Mouse (Mus musculus): ENCODE results near the gene Emilin2.

Emilin2 gene

DNA sequence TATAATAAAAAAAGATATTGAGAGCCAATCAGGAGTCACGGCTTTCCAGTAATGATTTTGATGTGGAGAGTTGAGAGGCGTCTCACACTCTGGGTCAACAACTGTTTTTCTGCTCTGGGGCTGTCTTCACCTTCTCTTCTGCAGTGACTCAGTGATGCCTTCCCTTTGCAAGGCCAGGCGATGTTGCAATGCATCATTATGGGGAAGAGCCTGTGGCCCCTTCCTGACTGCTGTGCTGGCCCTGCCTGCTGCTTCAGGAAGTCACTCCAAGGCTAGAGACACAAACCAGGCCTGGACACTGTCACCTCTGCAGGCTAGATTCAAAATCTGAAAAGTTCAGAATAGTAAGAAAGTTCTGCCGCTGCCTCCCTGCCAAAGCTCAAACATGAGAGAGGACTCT is 11.9 kb downstream of the Emilin2 start:
- DNase-seq: peak; percentile 97

DNA sequence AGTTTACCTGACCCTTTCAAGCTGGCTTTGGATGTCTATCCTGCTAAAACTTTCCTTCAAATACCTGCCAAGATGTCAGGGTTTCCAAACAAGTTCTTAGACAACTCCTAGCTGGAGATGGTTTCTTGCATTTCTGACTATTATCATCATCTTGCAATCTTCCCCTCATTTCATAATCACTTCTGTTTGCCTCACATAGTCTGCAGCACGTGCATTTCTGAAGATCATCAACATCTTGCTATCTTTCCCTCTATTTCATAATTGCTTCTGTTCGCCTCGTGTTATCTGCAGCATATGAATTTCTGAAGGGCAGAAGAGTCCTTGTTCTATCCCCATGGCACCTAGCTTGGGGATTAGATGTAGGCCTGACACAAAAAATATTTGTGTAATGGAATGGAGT is 17.2 kb downstream of the Emilin2 start:
- peak; percentile 36 for DNase-seq

- peak; percentile 92 for DNase-seq
These were observed 18.9 kb downstream of the Emilin2 start for GRCm38 (mm10) chr17:71292897-71293296.

- peak; percentile 55 for DNase-seq
These were observed 19.8 kb downstream of the Emilin2 start for GRCm38 (mm10) chr17:71291897-71292420.

DNA sequence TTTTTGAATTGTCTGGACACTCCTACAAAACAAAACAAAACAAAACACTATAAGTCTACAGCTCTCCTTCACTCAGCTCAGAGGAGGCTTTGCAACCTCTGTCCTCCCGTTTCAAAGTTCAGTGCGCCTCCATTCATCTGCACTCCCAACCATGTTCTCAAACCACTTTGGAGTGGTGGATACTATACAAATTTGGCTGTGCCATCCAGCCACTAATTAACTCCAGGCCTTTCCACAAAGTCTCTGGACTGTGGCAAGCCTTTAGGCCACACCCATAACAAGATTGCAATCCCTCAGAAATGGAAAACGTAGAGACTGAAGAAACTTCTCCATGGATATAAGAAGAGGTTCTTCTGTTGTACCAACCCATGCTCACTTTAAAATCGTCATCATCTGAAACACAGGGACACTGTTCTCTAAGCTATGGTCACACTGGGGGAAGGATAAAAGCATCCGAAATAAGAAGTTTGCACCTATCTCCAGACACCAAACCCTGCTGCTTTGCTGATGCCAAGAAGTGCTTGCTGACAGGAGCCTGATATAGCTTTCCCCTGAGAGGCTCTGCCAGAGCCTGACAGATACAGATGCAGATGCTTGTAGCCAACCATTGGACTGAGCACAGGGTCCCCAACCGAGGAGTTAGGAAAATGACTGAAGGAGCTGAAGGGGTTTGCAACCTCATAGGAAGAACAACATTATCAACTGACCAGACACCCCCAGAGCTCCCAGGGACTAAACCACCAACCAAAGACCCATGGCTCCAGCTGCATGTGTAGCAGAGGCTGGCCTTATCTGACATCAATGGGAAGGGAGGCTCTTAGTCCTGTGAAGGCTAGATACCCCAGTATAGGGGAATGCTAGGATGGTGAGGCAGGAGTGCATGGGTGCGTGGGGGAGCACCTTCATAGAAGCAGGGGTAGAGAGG is 21.0 kb downstream of the Emilin2 start:
- DNase-seq: peak; percentile 87

DNA sequence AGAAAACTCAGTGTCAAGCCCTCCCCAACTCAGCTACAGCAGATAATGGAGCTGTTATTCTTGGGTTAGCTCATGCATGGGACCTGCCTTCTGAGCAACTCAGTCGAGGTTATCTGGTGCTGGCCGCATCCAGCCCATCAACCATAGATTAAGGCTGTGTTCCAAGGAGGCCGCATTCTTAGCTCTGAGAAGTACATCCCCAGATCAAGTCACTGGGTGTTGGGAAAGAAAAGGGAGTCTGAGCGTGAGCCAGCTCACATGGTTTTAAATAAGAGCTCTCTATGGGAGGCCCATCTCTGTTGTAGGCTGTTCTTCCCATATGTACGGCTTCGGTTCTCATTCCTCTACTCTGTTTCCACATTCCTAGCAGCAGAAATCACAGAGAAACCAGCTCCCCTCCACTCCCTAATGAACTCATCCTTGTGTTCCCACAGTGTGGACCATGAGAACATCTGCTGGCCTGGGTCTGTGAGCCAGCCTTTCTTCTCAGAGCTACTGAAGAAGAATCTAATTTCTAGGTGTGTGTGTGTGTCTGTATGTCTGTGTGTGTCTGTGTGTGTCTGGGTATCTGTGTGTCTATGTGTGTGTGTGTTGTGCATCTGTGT is 22.1 kb downstream of the Emilin2 start:
- DNase-seq: peak; percentile 91

DNA sequence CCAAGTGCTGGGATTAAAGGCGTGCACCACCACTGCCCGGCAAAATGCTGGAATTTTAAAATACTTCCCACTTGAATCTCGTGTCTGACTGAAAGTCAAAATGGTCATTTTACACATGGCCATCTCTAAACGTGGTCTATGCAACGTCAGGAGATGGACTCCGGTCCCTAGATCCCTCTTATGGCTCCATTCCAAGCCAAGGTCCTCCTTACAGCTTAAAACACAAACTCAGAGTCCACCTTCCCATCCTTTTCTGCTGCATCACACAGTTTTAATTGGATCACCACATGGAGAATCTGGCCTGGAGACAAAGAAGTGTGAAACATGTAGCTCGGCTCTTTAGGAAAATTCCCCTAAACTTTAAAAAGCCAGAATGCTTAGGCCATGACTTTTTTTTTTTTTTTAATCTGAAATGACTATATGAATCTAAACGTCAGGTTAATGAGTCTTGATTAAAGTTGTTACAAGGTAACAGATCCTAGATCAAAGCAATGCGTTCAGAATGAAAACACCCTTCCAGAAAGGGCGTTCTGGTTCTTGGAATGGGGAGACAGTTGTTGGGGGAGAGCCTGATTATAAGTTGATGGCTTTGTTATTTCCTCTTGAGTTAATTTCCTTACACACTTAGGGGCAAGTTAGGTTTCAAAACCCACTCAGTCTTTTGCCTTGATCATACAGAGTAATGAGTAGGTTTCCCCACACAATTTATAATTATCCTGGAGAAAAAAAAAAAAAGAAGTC is 22.8 kb downstream of the Emilin2 start:
- DNase-seq: no peak

GRCm38 (mm10) chr17:71288145-71288758 is 23.5 kb downstream of the Emilin2 start:
- peak; percentile 94 for DNase-seq

GRCm38 (mm10) chr17:71287586-71287985 is 24.2 kb downstream of the Emilin2 start:
- peak; percentile 88 for DNase-seq

GRCm38 (mm10) chr17:71285929-71286328 is 25.8 kb downstream of the Emilin2 start:
- DNase-seq: peak; percentile 98

DNA sequence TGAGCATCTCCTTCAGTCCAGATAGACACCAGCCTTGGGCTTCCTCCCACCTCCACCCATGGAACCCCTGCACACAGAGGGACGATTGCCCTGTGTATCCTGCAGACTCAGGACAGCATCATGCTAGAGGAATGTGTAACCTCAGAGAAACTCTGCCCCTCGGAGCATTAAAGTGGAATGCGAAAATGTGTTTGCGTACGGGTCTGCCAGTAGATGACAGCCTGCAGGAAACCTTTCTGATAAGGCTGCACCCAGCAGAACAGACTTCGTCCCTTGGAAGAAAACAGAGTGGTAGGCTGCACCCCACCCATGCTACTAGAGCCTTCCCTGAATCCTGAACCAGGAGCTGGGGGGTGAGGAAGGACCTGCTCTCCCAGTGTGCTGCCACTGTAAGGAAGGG is 26.9 kb downstream of the Emilin2 start:
- peak; percentile 94 for DNase-seq

DNA sequence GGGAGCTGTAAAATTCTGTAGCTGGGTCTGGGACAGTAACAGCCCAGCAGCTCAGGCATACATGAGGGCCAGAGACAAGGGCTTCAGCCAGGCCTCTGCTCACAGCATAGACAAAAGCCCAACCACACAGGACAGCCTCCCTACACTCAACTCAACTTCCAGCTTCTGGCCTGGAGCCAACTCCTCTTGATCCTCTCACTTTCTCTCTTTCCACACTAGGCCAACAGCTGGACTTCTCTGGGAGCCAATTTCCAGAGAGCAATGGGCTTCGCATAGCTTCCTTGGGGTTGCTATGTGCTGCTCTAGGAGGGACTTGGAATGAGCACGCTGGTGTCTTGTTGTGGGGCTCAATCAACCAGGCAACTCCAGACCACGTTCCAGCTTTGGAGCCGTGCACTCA is 28.5 kb downstream of the Emilin2 start:
- peak; percentile 98 for DNase-seq

DNA sequence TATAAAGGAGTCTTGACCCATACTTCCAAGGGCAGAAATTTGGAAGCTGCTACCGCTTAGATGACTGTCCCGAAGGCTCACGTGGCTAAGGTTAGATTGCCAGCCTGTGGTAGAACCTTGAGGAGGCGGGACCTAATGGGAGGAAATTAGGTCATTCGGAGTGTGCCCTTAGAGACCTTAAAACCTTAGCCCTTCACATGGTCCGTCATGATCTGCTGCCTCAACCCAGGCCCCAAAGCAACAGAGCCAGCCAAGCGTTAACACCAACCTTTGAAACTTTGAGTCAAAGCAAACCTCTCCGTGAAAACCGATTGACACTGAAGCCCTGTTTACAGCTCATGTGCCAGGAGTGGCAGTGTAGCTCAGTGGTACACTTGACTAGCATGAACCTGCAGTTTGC is 29.1 kb downstream of the Emilin2 start:
- DNase-seq: no peak

DNA sequence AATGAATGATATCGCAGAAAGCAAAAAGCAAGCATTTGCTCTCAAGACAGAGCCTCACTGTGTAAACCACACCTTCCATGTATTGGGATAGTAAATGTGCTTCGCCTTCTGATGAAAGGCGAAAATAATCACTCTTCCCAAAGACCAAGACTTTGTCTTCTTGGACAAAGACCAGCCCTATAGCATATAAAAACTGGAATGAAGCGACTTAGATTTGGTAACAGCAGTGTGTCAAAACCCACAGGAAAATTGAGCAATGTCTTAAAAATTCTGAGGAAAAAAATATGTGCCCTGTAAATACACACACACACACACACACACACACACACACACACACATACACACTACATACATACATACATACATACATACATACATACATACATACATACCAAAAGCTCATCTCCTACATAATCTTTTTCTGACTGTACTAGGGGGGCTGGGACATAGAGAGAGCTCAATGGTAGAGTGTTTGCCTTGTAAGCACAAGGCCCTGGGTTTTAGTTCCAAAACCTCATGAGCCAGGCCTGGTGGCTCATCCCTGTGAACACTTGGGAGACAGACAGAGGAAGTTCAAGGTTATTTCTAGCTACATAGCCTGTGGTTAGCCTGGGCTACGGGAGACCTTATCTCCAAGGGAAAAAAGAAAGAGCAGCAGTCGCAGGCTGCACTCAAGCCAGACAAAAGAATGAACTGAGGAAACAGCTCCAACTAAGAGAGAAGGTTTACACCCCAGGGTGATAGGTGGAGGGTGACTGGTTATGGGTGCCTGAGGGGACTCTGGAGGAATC is 33.9 kb downstream of the Emilin2 start:
- DNase-seq: peak; percentile 52

GRCm38 (mm10) chr17:71276771-71277170 is 35.0 kb downstream of the Emilin2 start:
- DNase-seq: peak; percentile 93

DNA sequence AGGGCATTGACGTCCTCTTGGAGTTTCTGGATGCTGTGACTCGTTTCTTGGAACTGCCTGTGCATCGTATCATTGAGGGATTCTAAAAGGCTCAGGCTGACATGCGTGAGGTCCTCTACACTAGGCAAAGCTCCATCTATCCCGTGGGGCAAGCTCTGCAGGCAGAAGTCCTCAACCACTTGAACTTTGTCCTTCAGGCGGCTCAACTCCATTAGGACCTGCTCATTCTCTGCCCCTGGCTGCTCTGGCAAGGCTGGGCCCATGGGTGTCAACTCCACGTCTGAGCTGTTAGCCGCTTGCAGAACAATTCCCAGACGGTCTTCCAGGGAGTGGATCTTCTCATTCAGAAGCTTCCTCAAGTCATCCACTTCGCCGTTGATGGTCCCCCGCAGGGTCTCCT is 37.9 kb downstream of the Emilin2 start:
- DNase-seq: peak; percentile 93

DNA sequence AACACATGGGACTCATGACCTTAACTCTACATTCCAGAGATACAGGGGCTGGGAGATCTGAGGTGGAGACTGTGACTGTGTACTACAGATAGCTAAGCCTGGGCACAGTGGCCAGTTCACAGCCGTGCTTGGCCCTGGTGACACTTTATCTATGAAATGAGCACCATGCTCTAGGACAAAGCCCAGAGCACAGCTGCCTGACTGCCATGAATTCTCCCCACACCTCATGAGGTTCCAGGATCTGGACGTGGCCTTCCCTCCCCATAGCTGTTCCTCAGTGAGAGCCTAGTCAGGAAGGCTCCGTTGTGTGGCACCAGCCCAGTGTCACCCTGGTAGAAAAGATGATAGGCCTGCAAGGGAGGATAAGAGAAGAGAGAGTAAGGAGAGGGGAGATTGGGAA is 43.2 kb downstream of the Emilin2 start:
- DNase-seq: peak; percentile 98

DNA sequence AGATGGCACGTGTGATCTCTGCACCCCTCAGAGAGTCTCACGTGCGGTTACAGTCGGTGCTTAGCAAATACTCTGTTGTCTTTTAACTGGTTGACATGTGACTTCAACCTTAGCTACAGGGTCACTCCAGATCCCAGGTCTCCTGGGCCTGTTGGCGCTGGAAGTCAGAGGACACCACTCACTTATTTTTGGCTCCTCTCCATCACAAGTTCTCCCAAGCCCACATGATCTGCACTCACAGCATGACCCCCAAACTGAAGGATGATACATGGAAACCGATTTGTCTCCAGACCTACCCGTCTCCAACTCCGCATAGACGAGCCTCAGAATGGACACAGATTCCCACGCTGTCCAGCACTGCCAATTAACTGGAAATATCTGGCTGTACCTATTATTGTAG is 43.6 kb downstream of the Emilin2 start:
- DNase-seq: no peak

GRCm38 (mm10) chr17:71267374-71267773 is 44.4 kb downstream of the Emilin2 start:
- DNase-seq: peak; percentile 89

DNA sequence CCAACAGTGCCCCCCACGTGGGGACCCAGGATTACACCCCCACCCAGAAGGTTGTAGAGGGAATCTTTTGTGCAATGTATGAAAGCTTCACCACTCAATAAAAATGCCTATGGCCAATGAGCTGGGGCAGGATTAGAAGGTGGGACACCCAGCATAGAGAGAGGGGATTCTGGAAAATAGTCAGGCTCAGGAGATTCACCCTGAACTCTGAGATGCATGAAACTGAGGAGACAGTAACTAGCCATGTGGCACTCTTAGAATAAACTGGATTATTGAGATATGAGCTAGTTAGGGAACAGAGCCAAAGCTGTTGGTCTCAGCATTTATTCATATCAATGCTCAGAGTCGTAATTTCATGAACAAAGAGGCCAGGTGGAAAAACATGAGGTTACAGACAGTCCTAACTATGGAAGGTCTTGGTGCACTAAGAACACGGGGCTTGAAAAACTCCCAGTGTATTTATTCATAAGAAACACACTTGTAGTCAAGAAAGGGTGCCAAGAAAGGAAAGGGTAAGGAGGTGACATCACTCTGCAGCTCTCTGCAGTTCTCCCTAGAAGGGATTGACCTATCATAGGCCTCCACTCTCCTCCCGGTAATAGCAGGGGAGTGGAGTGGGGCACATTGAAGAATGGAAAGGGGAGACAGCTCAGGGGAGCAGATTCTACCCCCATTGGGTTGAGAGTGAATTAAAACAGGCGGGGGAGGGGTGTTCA is 46.3 kb downstream of the Emilin2 start:
- no peak for DNase-seq

DNA sequence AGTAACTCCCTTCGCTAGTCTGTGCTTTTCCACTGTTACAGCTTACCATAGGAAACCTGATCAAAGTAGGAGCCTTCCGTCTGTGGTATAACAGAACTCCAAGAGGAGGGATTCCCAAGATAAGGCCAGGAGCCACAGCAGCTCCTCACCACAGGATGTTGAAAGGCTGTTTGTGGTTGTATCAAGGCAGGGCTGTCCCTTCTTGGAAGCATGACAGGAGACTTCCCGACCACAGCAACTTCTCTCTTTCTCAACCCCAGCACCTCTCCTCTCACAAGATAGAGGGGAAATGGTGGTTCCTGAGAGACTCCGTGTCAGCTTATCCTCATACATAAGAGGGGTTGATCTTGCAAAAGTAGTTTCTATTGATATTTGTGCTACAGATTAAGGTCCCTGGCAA is 47.0 kb downstream of the Emilin2 start:
- no peak for DNase-seq

All from heart, adult 11 months (tissue).